Mouse (Mus musculus): ENCODE data around the gene Klf8. TPM values are rescaled to one million over a fixed set of nuclear protein-coding genes. Genes with fewer than 3 reads are reported as not detected.
A peak's percentile ranks its signal among the peaks of the same experiment; 100 is the strongest.
"Not testable (repeated sequence)": the region's sequence is repeated elsewhere in the genome, so short reads cannot be mapped to it uniquely, and the experiment has no call there.

The Klf8 gene
- 0.63 TPM in 2 replicates for polyA plus RNA-seq (2015; fragmentation: Nextera tagmentation; extraction: Ambion mirVana)

DNA sequence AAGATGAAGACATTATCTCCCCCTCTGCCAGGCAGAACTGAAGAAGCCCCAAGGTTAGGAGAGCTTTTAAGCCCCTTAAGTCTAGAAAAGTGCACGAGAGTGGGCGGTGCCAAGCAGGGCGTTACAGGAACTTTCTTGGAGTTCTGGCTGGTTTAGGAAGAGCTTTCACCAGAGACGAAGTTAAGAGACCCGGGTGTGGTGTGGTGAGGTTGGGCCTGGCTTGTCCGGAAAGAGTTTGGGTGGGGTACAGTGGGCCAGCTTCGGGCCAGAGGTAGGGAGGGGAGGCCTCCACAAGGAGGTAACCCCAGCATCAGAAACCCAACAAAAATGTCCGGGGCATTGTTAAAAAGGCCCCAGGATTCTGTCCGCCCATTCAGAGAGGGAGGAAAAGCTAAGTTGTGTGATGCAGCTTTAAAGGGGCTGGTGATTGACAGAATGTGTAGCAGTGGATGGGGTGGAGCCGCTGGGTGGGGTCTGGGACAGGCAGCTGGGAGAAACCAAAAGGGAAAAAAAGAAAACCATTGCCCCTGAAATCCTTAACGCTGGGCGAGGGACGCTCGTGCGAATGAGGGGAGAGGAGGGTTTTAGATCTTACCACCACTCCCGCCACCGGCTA, at the start of gene Klf8:
Gene Klf8, plus strand, starts transcription at position 163 of the 616 bp plus-strand sequence.
- ATAC-seq (ENCODE audit: low FRiP score, low TSS enrichment) (no peak), DNase-seq (ENCODE audit: low spot score) (peak; percentile 13)
- Histone ChIP-seq H3K36me3 (ENCODE audit: control insufficient read depth, insufficient read depth, low read length) (no peaks in the 10 kb centered on the region), H3K9ac (ENCODE audit: low read length) (no peak within 1 kb of the TSS; the same call in 1 of the 2 replicates), H3K4me2 (replicated peaks; ENCODE audit: low read depth) (peak within 1 kb of the TSS; percentile 64), H3K4me1 (replicated peaks; ENCODE audit: control insufficient read depth, insufficient read depth) (no peaks in the 10 kb centered on the region), H3K9me3 (ENCODE audit: control insufficient read depth, low read length) (no peaks in the 10 kb centered on the region), H3K27me3 (ENCODE audit: control insufficient read depth, insufficient read depth, low read length) (no peaks in the 10 kb centered on the region), H3K4me3 (ENCODE audit: low read depth, low read length) (peak within 1 kb of the TSS; percentile 45), H3K27ac (replicated peaks) (no peak within 1 kb of the TSS)
- 15% methylated on average over 17 of the region's 17 CpGs for WGBS
- TF ChIP-seq EP300 (optimal IDR thresholded peaks at IDR 0.05) (no peak), CTCF (IDR thresholded peaks at IDR 0.05; ENCODE audit: low read depth) (no peak)

DNA sequence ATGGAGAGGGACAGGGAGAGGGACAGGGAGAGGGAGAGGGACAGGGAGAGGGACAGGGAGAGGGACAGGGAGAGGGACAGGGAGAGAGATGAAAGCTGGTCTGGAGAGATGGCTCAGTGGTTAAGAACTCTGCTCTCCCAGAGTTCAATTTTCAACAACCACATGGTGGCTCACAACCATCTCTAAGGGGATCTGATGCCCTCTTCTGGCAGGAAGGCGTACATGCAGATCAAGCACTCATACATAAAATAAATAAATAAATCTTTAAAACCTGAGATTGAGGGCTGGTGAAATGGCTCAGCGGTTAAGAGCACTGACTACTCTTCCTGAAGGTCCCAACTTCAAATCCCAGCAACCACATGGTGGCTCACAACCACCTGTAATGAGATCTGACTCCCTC, 38.1 kb upstream of the Klf8 start:
- not testable (repeated sequence) for DNase-seq (ENCODE audit: low spot score); H3K4me1 ChIP-seq (replicated peaks; ENCODE audit: control insufficient read depth, insufficient read depth); H3K9me3 ChIP-seq (ENCODE audit: control insufficient read depth, low read length); H3K4me3 ChIP-seq (ENCODE audit: low read depth, low read length); H3K36me3 ChIP-seq (ENCODE audit: control insufficient read depth, insufficient read depth, low read length); H3K9ac ChIP-seq (ENCODE audit: low read length); H3K4me2 ChIP-seq (replicated peaks; ENCODE audit: low read depth); H3K27ac ChIP-seq (replicated peaks); H3K27me3 ChIP-seq (ENCODE audit: control insufficient read depth, insufficient read depth, low read length); ATAC-seq (ENCODE audit: low FRiP score, low TSS enrichment)
- TF ChIP-seq CTCF (IDR thresholded peaks at IDR 0.05; ENCODE audit: low read depth), result peak; percentile 54
- WGBS, result 77% methylated on average over 2 of the region's 2 CpGs

DNA sequence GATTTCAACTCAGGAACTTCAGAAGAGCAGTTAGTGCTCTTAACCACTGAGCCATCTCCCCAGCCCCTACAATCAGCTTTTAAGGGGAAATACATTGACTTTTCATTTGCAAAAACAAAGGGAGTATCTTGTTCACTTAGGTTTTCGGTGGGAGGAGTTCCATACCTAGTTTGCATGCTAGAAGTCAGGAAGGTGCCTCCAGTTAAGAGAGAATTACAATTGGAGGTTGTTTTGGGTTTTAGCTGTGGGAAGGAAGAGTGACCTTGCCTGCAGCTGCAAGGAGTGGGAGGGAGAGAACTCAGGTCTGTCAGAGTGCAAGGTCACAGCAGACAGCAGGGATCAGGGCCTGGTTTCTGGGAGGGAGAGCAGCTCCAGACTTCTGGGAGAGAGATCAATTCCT, 26.2 kb upstream of the Klf8 start:
- H3K9ac ChIP-seq (ENCODE audit: low read length), result no peak overlapping the region
- TF ChIP-seq EP300 (optimal IDR thresholded peaks at IDR 0.05) (no peak), CTCF (IDR thresholded peaks at IDR 0.05; ENCODE audit: low read depth) (no peak)
- H3K27me3 ChIP-seq (ENCODE audit: control insufficient read depth, insufficient read depth, low read length), result no peaks in the 10 kb centered on the region
- no peak for ATAC-seq (ENCODE audit: low FRiP score, low TSS enrichment)
- 62% methylated on average over 1 of the region's 1 CpGs for WGBS
- H3K9me3 ChIP-seq (ENCODE audit: control insufficient read depth, low read length), result no peaks in the 10 kb centered on the region
- no peak overlapping the region for H3K27ac ChIP-seq (replicated peaks)
- H3K4me1 ChIP-seq (replicated peaks; ENCODE audit: control insufficient read depth, insufficient read depth), result no peaks in the 10 kb centered on the region
- H3K4me2 ChIP-seq (replicated peaks; ENCODE audit: low read depth), result no peak overlapping the region
- no peak for DNase-seq (ENCODE audit: low spot score)
- H3K36me3 ChIP-seq (ENCODE audit: control insufficient read depth, insufficient read depth, low read length), result no peaks in the 10 kb centered on the region
- H3K4me3 ChIP-seq (ENCODE audit: low read depth, low read length), result no peak overlapping the region

DNA sequence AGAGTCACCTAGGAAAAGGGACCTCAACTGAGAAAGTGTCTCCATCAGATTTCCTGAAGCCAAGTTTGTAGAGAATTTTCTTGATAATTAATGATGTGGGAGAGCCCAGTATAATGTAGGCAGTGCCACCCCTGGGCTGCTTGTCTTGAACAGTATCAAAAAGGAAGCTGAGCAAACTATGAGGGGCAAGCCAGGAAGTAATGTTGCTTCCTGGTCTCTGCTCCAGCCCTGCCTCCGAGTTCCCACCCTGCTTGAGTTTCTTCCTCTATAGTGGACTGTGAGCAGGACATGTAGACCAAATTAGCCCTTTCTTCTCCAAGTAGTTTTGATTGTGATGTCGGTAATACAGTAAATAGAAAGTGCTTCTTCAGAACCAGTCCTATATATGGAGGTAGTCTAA, 6.0 kb upstream of the Klf8 start:
- Histone ChIP-seq H3K4me3 (ENCODE audit: low read depth, low read length) (no peak overlapping the region), H3K9ac (ENCODE audit: low read length) (no peak overlapping the region), H3K9me3 (ENCODE audit: control insufficient read depth, low read length) (no peaks in the 10 kb centered on the region), H3K27ac (replicated peaks) (no peak overlapping the region), H3K36me3 (ENCODE audit: control insufficient read depth, insufficient read depth, low read length) (no peaks in the 10 kb centered on the region), H3K27me3 (ENCODE audit: control insufficient read depth, insufficient read depth, low read length) (no peaks in the 10 kb centered on the region), H3K4me2 (replicated peaks; ENCODE audit: low read depth) (no peak overlapping the region), H3K4me1 (replicated peaks; ENCODE audit: control insufficient read depth, insufficient read depth) (no peaks in the 10 kb centered on the region)
- ATAC-seq (ENCODE audit: low FRiP score, low TSS enrichment) (no peak), DNase-seq (ENCODE audit: low spot score) (no peak)
- WGBS, result 48% methylated on average over 2 of the region's 2 CpGs
- TF ChIP-seq CTCF (IDR thresholded peaks at IDR 0.05; ENCODE audit: low read depth) (no peak), EP300 (optimal IDR thresholded peaks at IDR 0.05) (no peak)

DNA sequence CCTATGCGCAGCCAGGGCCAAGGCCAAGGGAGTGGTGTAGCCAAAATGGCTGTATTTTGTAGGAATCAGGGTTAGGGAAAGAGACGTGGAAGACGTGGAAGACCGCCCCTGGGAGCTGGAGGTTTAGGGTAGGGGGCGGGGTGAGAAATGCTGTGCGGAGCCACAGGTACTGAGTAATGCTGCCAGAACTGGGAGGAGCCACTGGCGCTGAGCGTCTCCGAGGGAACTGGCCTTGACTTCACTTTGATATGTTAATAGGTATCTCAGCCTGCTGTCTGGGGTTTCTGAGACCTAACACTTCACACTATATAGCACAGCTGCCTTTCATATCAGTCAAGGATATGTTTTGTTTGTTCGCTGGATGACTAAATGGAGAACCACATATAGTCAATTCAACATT, 4.0 kb upstream of the Klf8 start:
- Histone ChIP-seq H3K9ac (ENCODE audit: low read length) (no peak overlapping the region), H3K27ac (replicated peaks) (no peak overlapping the region), H3K4me3 (ENCODE audit: low read depth, low read length) (no peak overlapping the region), H3K4me1 (replicated peaks; ENCODE audit: control insufficient read depth, insufficient read depth) (no peaks in the 10 kb centered on the region), H3K36me3 (ENCODE audit: control insufficient read depth, insufficient read depth, low read length) (no peaks in the 10 kb centered on the region), H3K4me2 (replicated peaks; ENCODE audit: low read depth) (no peak overlapping the region), H3K9me3 (ENCODE audit: control insufficient read depth, low read length) (no peaks in the 10 kb centered on the region), H3K27me3 (ENCODE audit: control insufficient read depth, insufficient read depth, low read length) (no peaks in the 10 kb centered on the region)
- TF ChIP-seq CTCF (IDR thresholded peaks at IDR 0.05; ENCODE audit: low read depth), result no peak
- no peak for TF ChIP-seq EP300 (optimal IDR thresholded peaks at IDR 0.05)
- whole genome bisulfite sequencing, result 29% methylated on average over 10 of the region's 10 CpGs
- ATAC-seq (ENCODE audit: low FRiP score, low TSS enrichment), result no peak
- no peak for DNase-seq (ENCODE audit: low spot score)

DNA sequence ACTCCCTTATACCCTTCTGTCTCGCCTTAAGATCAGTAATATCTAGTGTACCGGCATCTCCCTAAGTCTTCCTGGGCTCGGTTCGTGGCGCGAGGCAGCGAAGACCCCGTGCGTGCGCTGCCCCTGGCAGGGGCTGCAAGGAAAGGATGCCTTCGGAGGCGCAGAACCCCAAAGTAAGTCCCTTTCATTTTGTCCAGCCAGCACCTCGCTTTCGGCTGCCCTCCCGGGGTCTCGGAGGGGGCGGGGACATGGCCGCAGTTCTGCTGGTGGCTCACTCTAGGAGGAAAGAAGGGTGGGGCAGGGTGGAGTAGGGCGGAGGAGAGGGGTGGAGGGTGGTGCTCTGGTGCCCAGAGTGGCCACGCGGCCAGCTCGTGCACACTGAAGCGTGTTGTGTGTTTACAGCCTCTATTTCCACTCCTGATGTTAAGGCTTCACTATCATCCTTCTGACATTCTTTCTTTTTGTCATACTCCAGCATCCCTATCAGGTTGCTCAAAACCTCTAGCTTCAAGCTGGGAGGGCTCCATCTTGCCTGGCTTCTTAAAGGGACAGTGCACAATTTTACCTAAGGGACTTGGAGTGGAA, 746 bp downstream of the Klf8 start:
- DNase-seq (ENCODE audit: low spot score) (peak; percentile 23), ATAC-seq (ENCODE audit: low FRiP score, low TSS enrichment) (no peak)
- no peak overlapping the region; the same call in 1 of the 2 replicates for H3K9ac ChIP-seq (ENCODE audit: low read length)
- H3K4me1 ChIP-seq (replicated peaks; ENCODE audit: control insufficient read depth, insufficient read depth), result no peaks in the 10 kb centered on the region
- no peaks in the 10 kb centered on the region for H3K36me3 ChIP-seq (ENCODE audit: control insufficient read depth, insufficient read depth, low read length)
- H3K27me3 ChIP-seq (ENCODE audit: control insufficient read depth, insufficient read depth, low read length), result no peaks in the 10 kb centered on the region
- H3K4me3 ChIP-seq (ENCODE audit: low read depth, low read length), result peak overlapping the region; percentile 45
- peak overlapping the region; percentile 64 for H3K4me2 ChIP-seq (replicated peaks; ENCODE audit: low read depth)
- 22% methylated on average over 20 of the region's 23 CpGs for WGBS
- no peaks in the 10 kb centered on the region for H3K9me3 ChIP-seq (ENCODE audit: control insufficient read depth, low read length)
- no peak overlapping the region for H3K27ac ChIP-seq (replicated peaks)
- TF ChIP-seq EP300 (optimal IDR thresholded peaks at IDR 0.05), result no peak
- no peak for TF ChIP-seq CTCF (IDR thresholded peaks at IDR 0.05; ENCODE audit: low read depth)
